Mouse (Mus musculus): ENCODE measurements around the gene Naga.

GRCm38 (mm10) chr15:82372991-82373390 is 34.3 kb upstream of the Naga start:
- TF ChIP-seq POLR2A (IDR thresholded peaks at IDR 0.05; ENCODE audit: low read depth, low read length) = no peak
- TF ChIP-seq CTCF (IDR thresholded peaks at IDR 0.05; ENCODE audit: extremely low read depth, insufficient read length, insufficient replicate concordance, low read depth, low read length) = no peak
